ENCODE assay signal across 11 mouse cellular contexts in genomic region chr7:62227727-62228126, GRCm38 (mm10).
DNase-seq lines count a peak whose midpoint lies in the region; ATAC-seq and TF ChIP-seq lines count a peak whose summit lies in the region.
"Had no signal": no experiment of that assay in that cellular context is flagged by ENCODE, and none has a peak within 500 bp of the region (broad histone marks: within the 10 kb centered on the region; RNA-seq: fewer than 3 reads in every experiment).

No protein-coding gene starts in this region.

- TF ChIP-seq POLR2A in heart, adult 2 months (IDR thresholded peaks at IDR 0.05; ENCODE audit: insufficient read depth, low read depth, low read length): no peak
- no peak for TF ChIP-seq POLR2A in limb, embryonic 14.5 days (IDR thresholded peaks at IDR 0.05; ENCODE audit: borderline replicate concordance, extremely low read depth, insufficient read depth, insufficient read length)

- no peak overlapping the region for H3K4me2 ChIP-seq in heart, embryonic 12.5 days
- no peak overlapping the region for H3K4me2 ChIP-seq in limb, embryonic 14.5 days (replicated peaks; ENCODE audit: low read depth, low read length, severe bottlenecking)
- H3K4me2 ChIP-seq: heart, embryonic 13.5 days; lung, embryonic 15.5 days; neural tube, embryonic 12.5 days had no signal

- H3K36me3 ChIP-seq in heart, adult 2 months (ENCODE audit: control insufficient read depth, insufficient read depth, low read length): no peaks in the 10 kb centered on the region
- no peaks in the 10 kb centered on the region for H3K36me3 ChIP-seq in heart, embryonic 12.5 days
- H3K36me3 ChIP-seq in limb, embryonic 14.5 days (ENCODE audit: control insufficient read depth, insufficient read depth, low read length): no peaks in the 10 kb centered on the region
- H3K36me3 ChIP-seq in limb, embryonic 10.5 days: no peaks in the 10 kb centered on the region
- H3K36me3 ChIP-seq in ES-E14 (ENCODE audit: control insufficient read depth, insufficient read depth, low read length, poor library complexity, severe bottlenecking): no peaks in the 10 kb centered on the region
- H3K36me3 ChIP-seq: heart, embryonic 13.5 days; lung, embryonic 15.5 days; neural tube, embryonic 12.5 days had no signal

- H3K4me1 ChIP-seq in heart, adult 2 months (ENCODE audit: control insufficient read depth, insufficient read depth, low read length): no peaks in the 10 kb centered on the region
- no peaks in the 10 kb centered on the region; the same call in 1 of the 2 replicates for H3K4me1 ChIP-seq in heart, embryonic 12.5 days (replicated peaks)
- peaks cover 5% of the 10 kb centered on the region; the same call in 1 of the 2 replicates for H3K4me1 ChIP-seq in limb, embryonic 14.5 days (ENCODE audit: control insufficient read depth, insufficient read depth, low read length)
- H3K4me1 ChIP-seq in limb, embryonic 10.5 days: peaks cover 14% of the 10 kb centered on the region
- H3K4me1 ChIP-seq in ES-E14 (ENCODE audit: control insufficient read depth in 2 of 2, insufficient read depth in 2 of 2, low read length in 2 of 2, poor library complexity in 1 of 2): peaks cover 0 to 3% of the 10 kb centered on the region in 2 experiments; a peak in 2 of 4 replicates
- H3K4me1 ChIP-seq: heart, embryonic 13.5 days; lung, embryonic 15.5 days; neural tube, embryonic 12.5 days had no signal

- H3K9me3 ChIP-seq in heart, embryonic 12.5 days (replicated peaks): peaks cover 6% of the 10 kb centered on the region; the same call in 1 of the 2 replicates
- no peaks in the 10 kb centered on the region for H3K9me3 ChIP-seq in limb, embryonic 14.5 days (ENCODE audit: control insufficient read depth, low read length)
- no peaks in the 10 kb centered on the region; the same call in 1 of the 2 replicates for H3K9me3 ChIP-seq in limb, embryonic 10.5 days (replicated peaks)
- no peaks in the 10 kb centered on the region for H3K9me3 ChIP-seq in ES-E14 (ENCODE audit: control insufficient read depth, insufficient read depth, low read depth, low read length)
- H3K9me3 ChIP-seq: heart, embryonic 13.5 days; lung, embryonic 15.5 days had no signal

- H3K4me3 ChIP-seq in heart, adult 2 months: no peak overlapping the region
- no peak overlapping the region for H3K4me3 ChIP-seq in heart, embryonic 12.5 days
- H3K4me3 ChIP-seq in limb, embryonic 14.5 days (replicated peaks; ENCODE audit: low read length): no peak overlapping the region
- H3K4me3 ChIP-seq in limb, embryonic 10.5 days: no peak overlapping the region
- no peak overlapping the region for H3K4me3 ChIP-seq in ES-E14 (ENCODE audit: insufficient read depth in 1 of 2, low read depth in 1 of 2, low read length in 2 of 2, poor library complexity in 1 of 2, severe bottlenecking in 1 of 2)
- H3K4me3 ChIP-seq: erythroblast, embryonic 14.5 days; heart, embryonic 13.5 days; lung, embryonic 15.5 days; neural tube, embryonic 12.5 days had no signal

- intact Hi-C loops in heart, adult 2 months (cut with DNase I): loop anchor here (2.0 kb wide), 1 partner anchor 155 kb away; no protein-coding TSS in a partner anchor

- no peak for TF ChIP-seq EP300 in heart, adult 2 months (IDR thresholded peaks at IDR 0.05; ENCODE audit: insufficient read depth, low read depth, low read length)

- no peak for ATAC-seq in heart, embryonic 12.5 days (ENCODE audit: insufficient number of reproducible peaks, low FRiP score)
- no peak for ATAC-seq in limb, embryonic 14.5 days (ENCODE audit: low FRiP score, low read depth)

- in situ Hi-C loops in ES-E14 (cut with MboI; ENCODE audit: low sequenced_read_pairs in 2 of 2, unreplicated experiment in 2 of 2): no loop called here

- H3K27me3 ChIP-seq in heart, adult 2 months (ENCODE audit: control insufficient read depth, insufficient read depth, low read length): no peaks in the 10 kb centered on the region
- H3K27me3 ChIP-seq in heart, embryonic 12.5 days (replicated peaks): no peaks in the 10 kb centered on the region
- H3K27me3 ChIP-seq in limb, embryonic 14.5 days (ENCODE audit: control insufficient read depth, insufficient read depth, low read length): no peaks in the 10 kb centered on the region
- no peaks in the 10 kb centered on the region for H3K27me3 ChIP-seq in limb, embryonic 10.5 days (ENCODE audit: low read depth, poor library complexity, severe bottlenecking)
- H3K27me3 ChIP-seq: heart, embryonic 13.5 days; lung, embryonic 15.5 days; neural tube, embryonic 12.5 days had no signal

- H3K79me2 ChIP-seq in heart, adult 2 months (replicated peaks; ENCODE audit: control insufficient read depth, insufficient read depth, low read length): no peaks in the 10 kb centered on the region

- H3K27ac ChIP-seq in heart, adult 2 months: no peak overlapping the region
- no peak overlapping the region for H3K27ac ChIP-seq in heart, embryonic 12.5 days (ENCODE audit: poor library complexity, severe bottlenecking)
- H3K27ac ChIP-seq in limb, embryonic 14.5 days (replicated peaks; ENCODE audit: low read depth, low read length): no peak overlapping the region
- no peak overlapping the region for H3K27ac ChIP-seq in limb, embryonic 10.5 days
- no peak overlapping the region for H3K27ac ChIP-seq in ES-E14 (ENCODE audit: insufficient read depth, low read depth, low read length, poor library complexity, severe bottlenecking)
- H3K27ac ChIP-seq: heart, embryonic 13.5 days; lung, embryonic 15.5 days; neural tube, embryonic 12.5 days had no signal

- no peak overlapping the region for H3K9ac ChIP-seq in heart, adult 2 months (ENCODE audit: low read depth, low read length)
- H3K9ac ChIP-seq in heart, embryonic 12.5 days: no peak overlapping the region
- H3K9ac ChIP-seq in limb, embryonic 14.5 days (ENCODE audit: low read depth, low read length, severe bottlenecking): no peak overlapping the region
- H3K9ac ChIP-seq in ES-E14 (ENCODE audit: insufficient read depth, low read depth, low read length, poor library complexity, severe bottlenecking): no peak overlapping the region
- H3K9ac ChIP-seq: heart, embryonic 13.5 days; lung, embryonic 15.5 days; neural tube, embryonic 12.5 days had no signal

- WGBS in heart, adult 2 months: 4% methylated on average over 1 of the region's 1 CpGs
- WGBS in heart, embryonic 12.5 days: 13% methylated on average over 1 of the region's 1 CpGs
- WGBS in limb, embryonic 14.5 days: 7% methylated on average over 1 of the region's 1 CpGs
- WGBS in limb, embryonic 10.5 days: 8% methylated on average over 1 of the region's 1 CpGs

- TF ChIP-seq CTCF in heart, adult 2 months (IDR thresholded peaks at IDR 0.05): peak; percentile 63

- DNase-seq in heart, adult 2 months: no peak
- peak; percentile 24 for DNase-seq in limb, embryonic 14.5 days (ENCODE audit: low spot score)
- no peak for DNase-seq in limb, embryonic 10.5 days (ENCODE audit: low spot score)
- DNase-seq in ES-E14 (ENCODE audit: low read depth, low spot score) (no peak), adipocyte (ENCODE audit: low spot score) (peak; percentile 57)
- DNase-seq in urinary bladder, postnatal 10 days (ENCODE audit: low spot score): no peak

TF ChIP-seq in ES-E14, 5 proteins besides CTCF, POLR2A, EP300 and RAD21:
- no peak for TF ChIP-seq ZNF384 (IDR thresholded peaks at IDR 0.05; ENCODE audit: low read depth, low read length)
- TF ChIP-seq ZC3H11A (IDR thresholded peaks at IDR 0.05; ENCODE audit: borderline replicate concordance, low read depth, low read length): peak; percentile 25; the same call in 1 of the 2 replicates
- no peak for TF ChIP-seq HCFC1 (IDR thresholded peaks at IDR 0.05; ENCODE audit: borderline replicate concordance, insufficient read depth, low read length)
- TF ChIP-seq CHD2 (IDR thresholded peaks at IDR 0.05; ENCODE audit: low read depth, low read length): no peak

Comparison
In these comparisons a context has a peak if more than half of its experiments do, and no peak if none do; other contexts are left out.
1. DNase-seq: peak in limb, embryonic 14.5 days (single experiment) and adipocyte (single experiment); none in heart, adult 2 months (0 of 2), limb, embryonic 10.5 days (single experiment), ES-E14 (single experiment) and urinary bladder, postnatal 10 days (single experiment).